Mouse (Mus musculus) CD8-positive naive resting alpha-beta T cell, adult 2 months (primary cell): Measurements from ENCODE around the gene Ifna11.
"Not testable (repeated sequence)": the region's sequence is repeated elsewhere in the genome, so short reads cannot be mapped to it uniquely, and the experiment has no call there.

Experiments used
- DNase-seq, 2 experiments: peaks; one replicate each; pipeline ENCODE4 v3.0.0; 2022; ENCODE audit warnings: low read depth in 2 of 2, low spot score in 2 of 2

Gene Ifna11

DNA sequence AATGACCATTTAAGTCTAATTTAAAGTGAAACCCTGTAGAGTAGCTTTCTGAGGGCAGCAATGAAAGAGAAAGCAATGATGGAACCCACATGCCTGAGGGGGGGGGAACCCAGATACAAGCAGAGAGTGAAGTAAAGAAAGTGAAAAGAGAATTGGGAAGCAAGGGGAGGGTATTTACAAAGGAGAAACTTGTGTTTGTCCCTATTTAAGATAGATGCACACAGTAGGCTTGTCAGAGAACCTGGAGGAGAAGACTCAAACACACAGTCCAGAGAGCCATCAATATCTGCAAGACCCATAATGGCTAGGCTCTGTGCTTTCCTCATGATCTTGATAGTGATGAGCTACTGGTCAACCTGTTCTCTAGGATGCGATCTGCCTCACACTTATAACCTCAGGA is at the start of gene Ifna11:
Gene Ifna11, plus strand, starts transcription at position 301 of the 400 bp plus-strand sequence.
- DNase-seq = no peak

- DNase-seq = not testable (repeated sequence)
Observed at GRCm38 (mm10) chr4:88773534-88773933, 46.2 kb upstream of the Ifna11 start, which contains the start of gene Gm13290. Gm13290 (plus strand) TSS chr4:88773834.

DNA sequence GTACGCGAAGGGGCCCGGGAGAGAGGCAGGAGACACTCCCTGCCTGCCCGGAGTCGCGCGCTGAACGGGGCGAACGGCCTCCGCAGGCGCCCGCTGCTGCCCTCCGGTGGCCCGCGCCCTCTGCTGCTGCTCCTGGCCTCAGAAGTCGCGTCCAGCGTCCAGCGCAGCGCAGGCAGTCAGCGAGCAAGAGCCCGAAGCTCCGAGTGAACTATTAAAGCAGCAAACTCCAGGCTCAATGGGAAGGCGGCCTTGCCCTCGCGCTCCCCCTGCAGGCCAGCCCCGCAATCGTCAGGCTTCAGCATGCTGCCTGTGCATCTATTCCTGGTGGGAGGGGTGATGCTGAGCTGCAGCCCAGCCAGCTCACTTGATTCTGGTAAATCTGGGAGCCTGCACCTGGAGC is 43.1 kb upstream of the Ifna11 start, which contains the start of gene Gm13289:
Gene Gm13289, plus strand, starts transcription at position 301 of the 400 bp plus-strand sequence.
- not testable (repeated sequence) for DNase-seq

DNA sequence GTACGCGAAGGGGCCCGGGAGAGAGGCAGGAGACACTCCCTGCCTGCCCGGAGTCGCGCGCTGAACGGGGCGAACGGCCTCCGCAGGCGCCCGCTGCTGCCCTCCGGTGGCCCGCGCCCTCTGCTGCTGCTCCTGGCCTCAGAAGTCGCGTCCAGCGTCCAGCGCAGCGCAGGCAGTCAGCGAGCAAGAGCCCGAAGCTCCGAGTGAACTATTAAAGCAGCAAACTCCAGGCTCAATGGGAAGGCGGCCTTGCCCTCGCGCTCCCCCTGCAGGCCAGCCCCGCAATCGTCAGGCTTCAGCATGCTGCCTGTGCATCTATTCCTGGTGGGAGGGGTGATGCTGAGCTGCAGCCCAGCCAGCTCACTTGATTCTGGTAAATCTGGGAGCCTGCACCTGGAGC is 40.2 kb upstream of the Ifna11 start, which contains the start of gene Gm13272:
Gene Gm13272, plus strand, starts transcription at position 301 of the 400 bp plus-strand sequence.
- not testable (repeated sequence) for DNase-seq

- not testable (repeated sequence) for DNase-seq
Observed at GRCm38 (mm10) chr4:88780320-88780719, 39.4 kb upstream of the Ifna11 start.

GRCm38 (mm10) chr4:88781831-88782230 is 37.9 kb upstream of the Ifna11 start, which contains the start of gene Ifnz:
Ifnz (plus strand) TSS chr4:88782131.
- DNase-seq = not testable (repeated sequence)

DNA sequence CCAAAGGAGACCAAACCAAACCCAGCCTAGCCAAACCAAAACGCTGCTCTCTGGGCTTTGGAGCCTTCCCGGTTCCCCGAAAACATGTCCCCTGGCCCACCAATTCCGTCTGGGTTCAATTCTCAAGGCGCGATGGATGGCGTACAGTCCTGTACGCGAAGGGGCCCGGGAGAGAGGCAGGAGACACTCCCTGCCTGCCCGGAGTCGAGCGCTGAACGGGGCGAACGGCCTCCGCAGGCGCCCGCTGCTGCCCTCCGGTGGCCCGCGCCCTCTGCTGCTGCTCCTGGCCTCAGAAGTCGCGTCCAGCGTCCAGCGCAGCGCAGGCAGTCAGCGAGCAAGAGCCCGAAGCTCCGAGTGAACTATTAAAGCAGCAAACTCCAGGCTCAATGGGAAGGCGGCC is 37.4 kb upstream of the Ifna11 start:
- not testable (repeated sequence) for DNase-seq

- not testable (repeated sequence) for DNase-seq
Observed at GRCm38 (mm10) chr4:88785409-88785808, 34.4 kb upstream of the Ifna11 start, which contains the start of gene Gm13276. Gm13276 (plus strand) TSS chr4:88785709.

GRCm38 (mm10) chr4:88788402-88788801 is 31.4 kb upstream of the Ifna11 start, which contains the start of gene Gm13277:
Gm13277 (plus strand) TSS chr4:88788632.
- DNase-seq = peak; percentile 54 to 61

DNA sequence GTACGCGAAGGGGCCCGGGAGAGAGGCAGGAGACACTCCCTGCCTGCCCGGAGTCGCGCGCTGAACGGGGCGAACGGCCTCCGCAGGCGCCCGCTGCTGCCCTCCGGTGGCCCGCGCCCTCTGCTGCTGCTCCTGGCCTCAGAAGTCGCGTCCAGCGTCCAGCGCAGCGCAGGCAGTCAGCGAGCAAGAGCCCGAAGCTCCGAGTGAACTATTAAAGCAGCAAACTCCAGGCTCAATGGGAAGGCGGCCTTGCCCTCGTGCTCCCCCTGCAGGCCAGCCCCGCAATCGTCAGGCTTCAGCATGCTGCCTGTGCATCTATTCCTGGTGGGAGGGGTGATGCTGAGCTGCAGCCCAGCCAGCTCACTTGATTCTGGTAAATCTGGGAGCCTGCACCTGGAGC is 28.5 kb upstream of the Ifna11 start, which contains the start of gene Gm13278:
Gene Gm13278, plus strand, starts transcription at position 301 of the 400 bp plus-strand sequence.
- DNase-seq = not testable (repeated sequence)

- DNase-seq = peak; percentile 79 to 86
Observed at GRCm38 (mm10) chr4:88793936-88794675, 25.7 kb upstream of the Ifna11 start, which contains the start of gene Gm13275. Gm13275 (plus strand) TSS chr4:88794487.

- not testable (repeated sequence) for DNase-seq
Observed at GRCm38 (mm10) chr4:88797097-88797496, 22.7 kb upstream of the Ifna11 start, which contains the start of gene Gm13279. Gm13279 (plus strand) TSS chr4:88797397.

DNA sequence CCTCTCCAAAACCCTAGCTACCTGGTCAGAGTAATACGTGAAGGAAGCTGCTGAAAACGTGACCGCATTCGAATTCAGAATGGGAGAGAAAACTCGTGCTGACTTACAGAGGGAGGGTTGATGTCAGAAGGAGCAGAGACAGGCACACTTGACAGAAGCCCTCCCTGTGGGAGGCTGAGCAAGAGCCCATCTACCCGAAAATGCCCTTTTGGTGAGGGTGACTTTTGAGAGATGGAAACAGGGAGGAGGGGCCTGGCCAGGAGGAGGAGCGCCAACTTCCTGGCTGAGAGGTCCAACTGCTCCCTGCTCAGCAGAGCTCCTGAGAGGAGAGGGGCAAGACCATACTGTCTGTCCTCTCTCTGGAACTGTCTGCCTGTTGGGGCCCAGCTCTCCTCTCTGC is 20.4 kb upstream of the Ifna11 start, which contains the start of gene Gm13285:
Gene Gm13285, plus strand, starts transcription at position 301 of the 400 bp plus-strand sequence.
- not testable (repeated sequence) for DNase-seq

- not testable (repeated sequence) for DNase-seq
Observed at GRCm38 (mm10) chr4:88802954-88803353, 16.8 kb upstream of the Ifna11 start, which contains the start of gene Gm13287. Gm13287 (plus strand) TSS chr4:88803254.

- DNase-seq = not testable (repeated sequence)
Observed at GRCm38 (mm10) chr4:88805231-88805630, 14.5 kb upstream of the Ifna11 start, which contains the start of gene Gm13288. Gm13288 (plus strand) TSS chr4:88805531.

DNA sequence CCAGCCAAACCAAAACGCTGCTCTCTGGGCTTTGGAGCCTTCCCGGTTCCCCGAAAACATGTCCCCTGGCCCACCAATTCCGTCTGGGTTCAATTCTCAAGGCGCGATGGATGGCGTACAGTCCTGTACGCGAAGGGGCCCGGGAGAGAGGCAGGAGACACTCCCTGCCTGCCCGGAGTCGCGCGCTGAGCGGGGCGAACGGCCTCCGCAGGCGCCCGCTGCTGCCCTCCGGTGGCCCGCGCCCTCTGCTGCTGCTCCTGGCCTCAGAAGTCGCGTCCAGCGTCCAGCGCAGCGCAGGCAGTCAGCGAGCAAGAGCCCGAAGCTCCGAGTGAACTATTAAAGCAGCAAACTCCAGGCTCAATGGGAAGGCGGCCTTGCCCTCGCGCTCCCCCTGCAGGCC is 14.0 kb upstream of the Ifna11 start:
- DNase-seq = peak in 1 of 2 experiments; percentile 8

DNA sequence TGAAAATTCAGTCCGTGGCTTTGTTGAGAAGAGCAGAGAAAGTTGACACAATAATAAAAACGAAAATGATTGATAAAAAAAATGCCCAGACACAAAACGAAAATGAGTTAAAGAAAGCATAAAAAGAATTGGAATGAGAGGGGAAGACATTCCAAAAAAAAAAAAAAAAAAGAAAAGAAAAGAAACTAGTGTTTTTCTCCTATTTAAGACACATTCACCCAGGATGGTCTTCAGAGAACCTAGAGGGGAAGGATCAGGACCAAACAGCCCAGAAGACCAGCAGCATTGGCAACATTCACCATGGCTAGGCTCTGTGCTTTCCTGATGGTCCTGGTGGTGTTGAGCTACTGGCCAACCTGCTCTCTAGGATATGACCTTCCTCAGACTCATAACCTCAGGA is 3.8 kb upstream of the Ifna11 start, which contains the start of gene Ifna7:
Gene Ifna7, plus strand, starts transcription at position 301 of the 400 bp plus-strand sequence.
- DNase-seq = no peak

- DNase-seq = peak in 1 of 2 experiments; percentile 25
Observed at GRCm38 (mm10) chr4:88822995-88823394, 3.2 kb downstream of the Ifna11 start.

GRCm38 (mm10) chr4:88827116-88827515 is 7.4 kb downstream of the Ifna11 start, which contains the start of gene Ifna6:
Ifna6 (plus strand) TSS chr4:88827416.
- DNase-seq = not testable (repeated sequence)

DNA sequence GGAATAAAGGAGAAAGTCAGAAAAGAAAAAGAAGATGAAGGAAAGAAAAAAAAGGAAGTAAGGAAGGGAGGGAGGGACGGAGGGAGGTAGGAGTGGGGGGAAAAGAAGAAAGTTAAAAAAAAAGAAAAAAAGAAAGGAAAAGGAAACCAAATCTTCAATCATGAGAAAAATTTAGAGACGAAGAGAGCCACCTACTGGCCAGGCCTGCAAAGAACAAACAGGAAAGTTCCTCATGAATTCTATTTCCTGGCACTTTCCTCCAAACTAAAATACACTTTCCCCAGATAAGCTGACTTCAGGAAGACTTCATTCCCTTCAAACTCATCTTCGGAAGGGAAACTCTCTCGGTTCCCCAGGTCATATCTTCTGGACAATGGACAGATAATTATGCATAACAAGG is 10.8 kb downstream of the Ifna11 start:
- peak in 1 of 2 experiments; percentile 37 for DNase-seq

GRCm38 (mm10) chr4:88835225-88835624 is 15.5 kb downstream of the Ifna11 start, which contains the start of gene Ifna5:
Ifna5 (plus strand) TSS chr4:88835525.
- DNase-seq = not testable (repeated sequence)
